Mouse (Mus musculus) cortical plate, adult 2 months (tissue): Measurements from ENCODE around the gene Cse1l.

Source experiments
- CTCF ChIP-seq: fragments of 200-500 bp; IDR thresholded peaks from 2 replicates; pipeline ENCODE4 v1.5.1; 2011; ENCODE audit warnings: mild to moderate bottlenecking, control low read depth, low read length; ENCODE audit not compliant: insufficient read depth; ENCODE audit errors: extremely low read depth
- POLR2A ChIP-seq: fragments of 200-500 bp; IDR thresholded peaks from 2 replicates; pipeline ENCODE4 v1.6.1; 2011; ENCODE audit warnings: mild to moderate bottlenecking, low read length, control low read depth; ENCODE audit not compliant: insufficient read depth; ENCODE audit errors: extremely low read depth

DNA sequence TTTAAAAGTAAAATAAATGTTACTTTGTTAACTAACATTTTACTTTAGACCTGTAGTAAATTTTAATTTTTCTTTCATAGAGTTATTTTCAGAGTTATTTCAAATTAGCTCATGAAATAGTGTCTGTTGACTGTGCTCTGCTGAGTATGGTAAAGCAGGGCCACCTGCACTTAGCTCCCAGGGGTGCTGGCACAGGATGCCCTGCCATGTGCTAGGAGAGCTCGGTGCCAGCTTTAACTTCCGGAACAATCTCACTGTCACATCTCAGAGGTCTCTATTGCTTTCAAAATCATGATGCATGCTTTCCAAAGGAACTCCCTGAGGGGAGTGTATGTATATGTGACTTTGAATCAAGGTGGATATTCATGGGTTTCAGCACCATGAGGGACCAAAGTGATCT is 30.3 kb downstream of the Cse1l start:
- no peak for TF ChIP-seq POLR2A
- no peak for TF ChIP-seq CTCF
